Mouse (Mus musculus) liver, adult 10 weeks (tissue): ENCODE data around the gene Sprn. TPM values are rescaled to one million over a fixed set of nuclear protein-coding genes. Genes with fewer than 3 reads are reported as not detected.

Experiments used
- polyA plus RNA-seq: library from polyadenylated mRNA; stranded (reverse); fragments of 350-450 nt; fragmentation: Illumina TruSeq; extraction: RNeasy Lipid Tissue Mini Kit (QIAGEN cat#74804); gene quantifications from one replicate; pipeline ENCODE4 v1.2.3, GENCODE M21; 2014; ENCODE audit warnings: low read depth, low replicate concordance

The Sprn gene
- polyA plus RNA-seq: 0.95 TPM

GRCm38 (mm10) chr7:140154218-140154927, at the start of gene Sprn:
Sprn (minus strand) TSS chr7:140154877.

DNA sequence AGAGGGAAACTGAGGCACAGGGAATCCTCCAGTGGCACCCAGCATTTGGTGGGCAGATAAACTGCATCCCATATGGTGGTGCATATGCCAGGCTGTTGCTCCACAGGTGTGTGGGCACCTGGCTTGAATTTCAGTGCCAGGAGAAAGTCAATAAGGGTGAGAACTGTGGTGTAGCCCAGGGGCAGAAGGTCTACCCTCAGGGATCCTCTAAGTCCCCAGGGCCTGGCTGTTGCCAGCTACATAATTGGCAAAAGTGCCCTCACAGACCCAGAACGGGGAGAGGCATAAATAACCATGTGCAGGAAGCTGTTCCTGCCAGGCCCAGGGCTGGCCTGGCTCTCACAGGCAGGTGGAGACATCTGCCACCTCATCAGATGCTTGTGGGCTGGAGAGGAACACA, 18.3 kb upstream of the Sprn start, which contains the start of gene Olfr523:
Gene Olfr523 (plus strand): TSS at position 282 of the 400 bp plus-strand sequence.

GRCm38 (mm10) chr7:140164664-140165063, 10.0 kb upstream of the Sprn start, which contains the start of gene Olfr522:
Olfr522 (minus strand) TSS chr7:140164764.

GRCm38 (mm10) chr7:140137135-140138020, 17.3 kb downstream of the Sprn start, which contains the start of gene Mtg1:
Mtg1 (plus strand) TSS chr7:140137564.

GRCm38 (mm10) chr7:140116329-140117054, 38.2 kb downstream of the Sprn start, which contains the start of gene Echs1:
Echs1 (minus strand) TSS chr7:140116476.

DNA sequence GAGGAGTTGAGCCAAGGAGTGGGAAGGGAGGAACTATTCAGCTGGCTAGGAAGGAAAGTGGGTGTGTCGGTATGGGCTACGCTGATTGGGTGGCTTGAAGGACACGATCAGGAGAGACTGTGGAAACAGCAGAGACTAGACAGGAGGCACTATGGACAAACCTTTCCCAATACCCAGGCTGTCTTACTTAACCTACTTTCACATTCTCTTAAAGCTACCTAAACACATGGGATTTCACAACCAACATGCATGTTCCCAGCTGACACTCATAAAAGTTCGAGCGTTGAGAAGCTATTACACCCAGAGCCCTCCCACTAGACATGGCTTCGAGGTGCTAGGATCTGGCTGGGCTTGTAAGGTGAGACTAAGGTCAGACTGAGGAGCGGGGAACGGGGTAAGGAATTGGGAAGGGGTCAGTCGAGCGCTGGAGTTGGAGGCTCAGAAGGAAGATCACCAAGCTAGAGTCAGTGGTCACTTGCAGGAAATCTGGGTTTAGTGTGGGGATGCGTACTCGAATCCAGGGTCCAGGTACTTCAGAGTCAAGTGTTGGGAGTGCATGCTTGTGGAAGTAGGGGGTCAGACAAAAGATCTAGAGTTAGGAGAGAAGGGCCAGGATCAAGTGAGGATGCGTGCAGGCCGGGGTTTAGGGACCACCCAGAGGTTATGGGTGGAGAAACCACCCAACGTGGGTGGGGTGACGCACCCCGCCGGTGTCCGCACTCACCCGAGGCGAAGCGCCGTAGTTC, 38.9 kb downstream of the Sprn start, which contains the start of gene Paox:
Gene Paox (plus strand): TSS at position 217 of the 746 bp plus-strand sequence.

DNA sequence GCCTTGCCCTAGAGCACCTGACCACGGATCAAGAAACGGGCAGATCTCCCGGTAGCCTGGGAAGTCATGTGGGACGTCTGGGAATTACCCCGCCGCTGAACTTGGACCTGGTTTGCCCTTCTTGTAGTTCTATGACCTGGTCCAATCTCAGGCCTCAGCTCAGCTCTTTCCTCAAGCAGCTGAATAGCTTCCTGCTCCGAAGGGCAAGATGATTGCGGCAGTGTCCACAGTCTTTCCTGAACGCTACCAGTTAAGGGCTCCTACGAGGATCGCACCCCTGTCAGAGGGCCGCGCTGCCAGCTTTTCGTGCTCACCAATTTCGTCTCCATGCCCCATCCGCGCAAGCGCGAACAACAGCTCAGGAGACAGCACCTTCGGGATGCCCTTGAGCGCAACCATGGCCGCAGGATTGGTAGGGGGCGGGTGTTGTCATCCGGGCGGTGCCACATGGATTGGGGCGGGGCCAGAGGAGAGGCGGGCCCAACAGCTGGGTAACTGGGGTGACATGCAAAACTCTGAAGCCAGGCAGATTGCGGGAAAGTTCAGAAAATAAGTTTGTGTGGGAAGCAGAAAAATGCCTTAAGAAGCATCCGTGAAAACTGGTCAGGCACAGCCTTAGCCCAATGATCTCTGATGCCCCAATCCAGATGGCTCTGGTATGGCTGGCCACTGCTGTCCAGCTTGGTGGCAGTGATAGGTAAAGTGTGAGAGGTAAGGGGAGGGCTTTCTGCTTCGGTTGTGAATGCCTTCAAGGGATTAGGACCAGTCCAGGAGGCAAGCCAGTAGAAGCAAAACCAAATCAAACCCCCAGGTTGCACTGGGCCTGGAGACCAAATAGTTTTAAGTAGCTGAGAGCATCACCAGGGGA, 52.5 kb downstream of the Sprn start, which contains the start of gene Fuom:
Gene Fuom (minus strand): TSS at position 449 of the 868 bp plus-strand sequence.

Other genes with a start within 250 kb of the Sprn start
- not detected for gene Utf1, start 211.1 kb downstream of the Sprn start, polyA plus RNA-seq
- not detected for gene 6430531B16Rik, start 176.1 kb downstream of the Sprn start, polyA plus RNA-seq
- gene Adam8, start 162.3 kb downstream of the Sprn start, polyA plus RNA-seq: not detected
- gene Zfp511, start 118.5 kb downstream of the Sprn start, polyA plus RNA-seq: 5.6 TPM
- gene Tubgcp2, start 118.2 kb downstream of the Sprn start, polyA plus RNA-seq: 8.4 TPM
- not detected for gene Msx3, start 105.8 kb downstream of the Sprn start, polyA plus RNA-seq
- not detected for gene Caly, start 72.3 kb downstream of the Sprn start, polyA plus RNA-seq
- gene Prap1, start 61.5 kb downstream of the Sprn start, polyA plus RNA-seq: not detected
- 20.7 TPM for gene Fuom, start 52.4 kb downstream of the Sprn start, polyA plus RNA-seq
- gene Paox, start 39.1 kb downstream of the Sprn start, polyA plus RNA-seq: 26.3 TPM
- gene Echs1, start 38.4 kb downstream of the Sprn start, polyA plus RNA-seq: 196 TPM
- 6.2 TPM for gene Mtg1, start 17.3 kb downstream of the Sprn start, polyA plus RNA-seq
- not detected for gene Olfr522, start 9.9 kb upstream of the Sprn start, polyA plus RNA-seq
- gene Olfr523, start 18.3 kb upstream of the Sprn start, polyA plus RNA-seq: not detected
- gene Olfr524, start 51.1 kb upstream of the Sprn start, polyA plus RNA-seq: not detected
- gene Cd163l1, start 63.4 kb upstream of the Sprn start, polyA plus RNA-seq: not detected
- not detected for gene 5830411N06Rik, start 92.4 kb upstream of the Sprn start, polyA plus RNA-seq
- not detected for gene Olfr525, start 166.0 kb upstream of the Sprn start, polyA plus RNA-seq
- not detected for gene Olfr527, start 179.1 kb upstream of the Sprn start, polyA plus RNA-seq
- gene Olfr60, start 206.8 kb upstream of the Sprn start, polyA plus RNA-seq: not detected
- gene Olfr530, start 221.5 kb upstream of the Sprn start, polyA plus RNA-seq: not detected
- not detected for gene Olfr531, start 248.0 kb upstream of the Sprn start, polyA plus RNA-seq